Mouse (Mus musculus): ENCODE measurements around the gene Mast1. TPM values are rescaled to one million over a fixed set of nuclear protein-coding genes. Genes with fewer than 3 reads are reported as not detected.

Mast1 gene
- polyA plus RNA-seq, 1 experiment from 2014 or later, result 29.3 TPM

- peaks cover 37% of the 10 kb centered on the region for H3K4me1 ChIP-seq
- under 1% methylated on average over 56 of the region's 56 CpGs for WGBS
- peak within 1 kb of the TSS; percentile 63 for H3K4me3 ChIP-seq (replicated peaks)
- ATAC-seq (ENCODE audit: low FRiP score), result peak; percentile 77
- H3K4me2 ChIP-seq, result peak within 1 kb of the TSS; percentile 94
- peaks cover 38% of the 10 kb centered on the region for H3K36me3 ChIP-seq (replicated peaks)
- H3K9ac ChIP-seq, result peak within 1 kb of the TSS; percentile 90
- peak within 1 kb of the TSS; percentile 76 for H3K27ac ChIP-seq
- H3K27me3 ChIP-seq, result no peaks in the 10 kb centered on the region
- H3K9me3 ChIP-seq, result no peaks in the 10 kb centered on the region
Observed at GRCm38 (mm10) chr8:84969241-84970134, 32.3 kb upstream of the Mast1 start, which contains the start of the genes Gm49661, Prdx2 and Rnaseh2a. Gene Gm49661 (minus strand): TSS chr8:84969433. Gene Prdx2 (plus strand): TSS chr8:84969587. Gene Rnaseh2a (minus strand): TSS chr8:84969767.

GRCm38 (mm10) chr8:84968650-84969049 is 31.5 kb upstream of the Mast1 start:
- Histone ChIP-seq H3K36me3 (replicated peaks) (peaks cover 35% of the 10 kb centered on the region), H3K4me2 (peak overlapping the region; percentile 94), H3K4me3 (replicated peaks) (peak overlapping the region; percentile 63), H3K27me3 (no peaks in the 10 kb centered on the region), H3K9ac (peak overlapping the region; percentile 90), H3K9me3 (no peaks in the 10 kb centered on the region), H3K4me1 (peaks cover 37% of the 10 kb centered on the region), H3K27ac (peak overlapping the region; percentile 76)
- no peak for ATAC-seq (ENCODE audit: low FRiP score)
- WGBS, result 13% methylated on average over 2 of the region's 2 CpGs

- Histone ChIP-seq H3K27me3 (no peaks in the 10 kb centered on the region), H3K4me3 (replicated peaks) (no peak overlapping the region), H3K9me3 (no peaks in the 10 kb centered on the region), H3K9ac (no peak overlapping the region), H3K27ac (0 out of 2 replicates have a peak overlapping the region, but pooled peaks have one; percentile 13), H3K4me2 (no peak overlapping the region), H3K36me3 (replicated peaks) (peaks cover 25% of the 10 kb centered on the region), H3K4me1 (peaks cover 37% of the 10 kb centered on the region)
- no peak for ATAC-seq (ENCODE audit: low FRiP score)
- WGBS, result 88% methylated on average over 13 of the region's 13 CpGs
Observed at GRCm38 (mm10) chr8:84967532-84968304, 30.6 kb upstream of the Mast1 start.

- 52% methylated on average over 3 of the region's 3 CpGs for WGBS
- Histone ChIP-seq H3K9me3 (no peaks in the 10 kb centered on the region), H3K4me3 (replicated peaks) (no peak overlapping the region), H3K27me3 (no peaks in the 10 kb centered on the region), H3K9ac (no peak overlapping the region), H3K4me1 (peaks cover 34% of the 10 kb centered on the region), H3K27ac (no peak overlapping the region; the same call in 1 of the 2 replicates), H3K36me3 (replicated peaks) (peaks cover 18% of the 10 kb centered on the region), H3K4me2 (0 out of 2 replicates have a peak overlapping the region, but pooled peaks have one; percentile 92)
- ATAC-seq (ENCODE audit: low FRiP score), result no peak
Observed at GRCm38 (mm10) chr8:84966603-84967002, 29.4 kb upstream of the Mast1 start.

GRCm38 (mm10) chr8:84965731-84966291 is 28.7 kb upstream of the Mast1 start:
- H3K4me1 ChIP-seq, result peaks cover 26% of the 10 kb centered on the region
- H3K4me2 ChIP-seq, result peak overlapping the region; percentile 92
- under 1% methylated on average over 41 of the region's 41 CpGs for WGBS
- peak overlapping the region; percentile 75 for H3K9ac ChIP-seq
- peaks cover 11% of the 10 kb centered on the region for H3K36me3 ChIP-seq (replicated peaks)
- H3K4me3 ChIP-seq (replicated peaks), result peak overlapping the region; percentile 69
- H3K27me3 ChIP-seq, result no peaks in the 10 kb centered on the region
- peak; percentile 84 for ATAC-seq (ENCODE audit: low FRiP score)
- H3K9me3 ChIP-seq, result no peaks in the 10 kb centered on the region
- peak overlapping the region; percentile 74 for H3K27ac ChIP-seq

GRCm38 (mm10) chr8:84963952-84964351 is 26.8 kb upstream of the Mast1 start:
- H3K36me3 ChIP-seq (replicated peaks), result peaks cover 21% of the 10 kb centered on the region
- H3K9ac ChIP-seq, result no peak overlapping the region
- H3K4me2 ChIP-seq, result no peak overlapping the region
- peaks cover 19% of the 10 kb centered on the region for H3K4me1 ChIP-seq
- ATAC-seq (ENCODE audit: low FRiP score), result no peak
- no peaks in the 10 kb centered on the region for H3K9me3 ChIP-seq
- no peak overlapping the region for H3K27ac ChIP-seq
- H3K27me3 ChIP-seq, result no peaks in the 10 kb centered on the region
- WGBS, result 87% methylated on average over 4 of the region's 4 CpGs
- H3K4me3 ChIP-seq (replicated peaks), result no peak overlapping the region

- Histone ChIP-seq H3K4me1 (peaks cover 1% of the 10 kb centered on the region), H3K36me3 (replicated peaks) (peaks cover 42% of the 10 kb centered on the region), H3K4me2 (no peak overlapping the region), H3K27me3 (no peaks in the 10 kb centered on the region), H3K9me3 (no peaks in the 10 kb centered on the region), H3K4me3 (replicated peaks) (no peak overlapping the region), H3K27ac (no peak overlapping the region), H3K9ac (no peak overlapping the region)
- 96% methylated on average over 7 of the region's 7 CpGs for WGBS
- ATAC-seq (ENCODE audit: low FRiP score), result no peak
Observed at GRCm38 (mm10) chr8:84959811-84960210, 22.7 kb upstream of the Mast1 start.

- Histone ChIP-seq H3K4me1 (0 out of 2 replicates have a peak, but pooled peaks cover 3% of the 10 kb centered on the region), H3K9me3 (no peaks in the 10 kb centered on the region), H3K36me3 (replicated peaks) (peaks cover 36% of the 10 kb centered on the region), H3K4me2 (no peak overlapping the region), H3K27ac (no peak overlapping the region), H3K9ac (no peak overlapping the region), H3K4me3 (replicated peaks) (no peak overlapping the region), H3K27me3 (peaks cover 17% of the 10 kb centered on the region)
- 56% methylated on average over 2 of the region's 2 CpGs for WGBS
- ATAC-seq (ENCODE audit: low FRiP score), result no peak
Observed at GRCm38 (mm10) chr8:84956768-84957167, 19.6 kb upstream of the Mast1 start.

- no peak overlapping the region for H3K4me3 ChIP-seq (replicated peaks)
- no peak overlapping the region for H3K9ac ChIP-seq
- H3K27ac ChIP-seq, result no peak overlapping the region
- ATAC-seq (ENCODE audit: low FRiP score), result no peak
- H3K36me3 ChIP-seq (replicated peaks), result peaks cover 11% of the 10 kb centered on the region
- 0 out of 2 replicates have a peak, but pooled peaks cover 3% of the 10 kb centered on the region for H3K4me1 ChIP-seq
- H3K27me3 ChIP-seq, result peaks cover 50% of the 10 kb centered on the region
- H3K9me3 ChIP-seq, result no peaks in the 10 kb centered on the region
- 11% methylated on average over 18 of the region's 18 CpGs for WGBS
- H3K4me2 ChIP-seq, result no peak overlapping the region
Observed at GRCm38 (mm10) chr8:84952612-84953255, 15.6 kb upstream of the Mast1 start.

- Histone ChIP-seq H3K27ac (no peak overlapping the region), H3K4me2 (no peak overlapping the region), H3K9me3 (no peaks in the 10 kb centered on the region), H3K4me1 (peaks cover 26% of the 10 kb centered on the region), H3K27me3 (peaks cover 77% of the 10 kb centered on the region), H3K36me3 (replicated peaks) (no peaks in the 10 kb centered on the region), H3K4me3 (replicated peaks) (no peak overlapping the region), H3K9ac (no peak overlapping the region)
- 16% methylated on average over 12 of the region's 12 CpGs for WGBS
- no peak for ATAC-seq (ENCODE audit: low FRiP score)
Observed at GRCm38 (mm10) chr8:84949753-84950152, 12.6 kb upstream of the Mast1 start.

- Histone ChIP-seq H3K4me3 (replicated peaks) (no peak overlapping the region), H3K4me2 (no peak overlapping the region), H3K9me3 (no peaks in the 10 kb centered on the region), H3K27ac (no peak overlapping the region), H3K36me3 (replicated peaks) (no peaks in the 10 kb centered on the region), H3K4me1 (peaks cover 29% of the 10 kb centered on the region), H3K9ac (no peak overlapping the region), H3K27me3 (peaks cover 82% of the 10 kb centered on the region)
- no peak for ATAC-seq (ENCODE audit: low FRiP score)
- 10% methylated on average over 9 of the region's 9 CpGs for WGBS
Observed at GRCm38 (mm10) chr8:84947241-84947545, 10.0 kb upstream of the Mast1 start.

Data from forebrain, embryonic 12.5 days (tissue).